Mouse (Mus musculus): ENCODE measurements at regions not wholly inside any gene's neighbourhood (a gene's known extent, or its start where the extent isn't known, plus 50 kb on each side); places are given as distances from the start of the nearest gene placed in this dataset.

DNA sequence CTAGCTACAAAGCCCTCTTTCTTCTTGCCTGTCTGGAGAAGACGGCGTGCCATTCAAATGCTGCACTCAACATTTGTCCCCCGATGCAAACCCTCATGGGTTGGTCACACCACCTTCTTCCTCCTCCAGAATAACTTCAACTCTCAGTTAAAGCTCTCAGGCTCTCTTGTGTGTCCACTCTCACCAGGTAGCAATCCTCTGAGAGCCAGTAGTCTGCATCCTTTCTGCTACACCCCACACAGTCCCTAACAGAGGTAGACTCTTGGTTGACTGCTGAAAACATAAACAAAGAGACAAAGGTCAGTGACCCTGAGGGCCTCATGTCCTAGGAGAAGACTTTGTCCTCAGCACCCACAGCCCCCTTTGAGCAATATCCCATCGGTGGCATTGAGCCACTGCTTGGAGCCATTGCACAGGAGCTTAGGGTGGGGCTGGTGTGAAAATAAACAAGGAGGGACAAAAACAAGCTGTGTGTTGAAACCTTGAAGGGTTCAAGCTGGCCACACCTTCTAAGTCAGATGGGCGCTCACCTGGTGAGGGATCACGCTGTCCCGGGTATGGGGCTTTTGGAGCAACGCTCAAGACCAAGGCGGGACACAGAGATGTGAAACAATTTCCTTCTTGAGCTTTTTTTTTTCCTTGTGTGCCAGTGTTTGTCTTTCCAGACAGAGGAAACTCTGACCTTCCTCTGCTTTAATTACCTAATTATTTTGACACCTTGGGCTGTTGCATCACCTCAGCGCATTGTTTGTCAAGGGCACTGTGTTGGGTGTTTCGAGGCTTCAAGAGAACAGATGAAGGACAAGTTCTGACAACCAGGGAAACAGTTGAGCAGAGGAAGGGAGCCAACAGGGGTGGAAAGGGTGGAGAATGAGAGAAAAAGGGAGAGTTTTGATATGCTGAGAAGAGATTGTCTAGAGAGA, 101.4 kb upstream of the Bcl6 start:
- Histone ChIP-seq H3K27ac (no peak overlapping the region), H3K9me3 (replicated peaks) (no peaks in the 10 kb centered on the region), H3K27me3 (ENCODE audit: low read depth, poor library complexity, severe bottlenecking) (no peaks in the 10 kb centered on the region), H3K4me1 (no peaks in the 10 kb centered on the region), H3K4me3 (no peak overlapping the region), H3K36me3 (no peaks in the 10 kb centered on the region)
- peak; percentile 12 for DNase-seq (ENCODE audit: low spot score)
- 88% methylated on average over 11 of the region's 11 CpGs for WGBS

DNA sequence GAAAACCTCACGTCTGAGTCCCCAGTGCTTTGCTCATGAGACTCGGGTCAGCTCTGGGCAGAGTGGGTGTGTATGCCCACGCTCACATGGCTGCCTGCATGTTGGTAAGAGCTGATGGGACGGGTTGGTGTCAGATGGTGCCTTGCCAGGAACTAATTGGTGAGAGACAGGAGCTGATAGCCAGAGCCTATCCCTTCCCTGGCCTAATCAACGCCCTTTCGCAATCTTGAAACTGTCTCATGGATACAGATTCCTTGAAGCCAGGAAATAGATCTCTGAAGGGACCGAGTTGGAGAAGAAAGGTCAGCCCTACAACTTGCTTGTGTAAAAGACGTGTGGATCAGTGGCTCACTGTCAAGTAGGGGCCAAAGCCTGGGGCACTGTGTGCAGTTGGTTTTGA, 95.3 kb upstream of the Bcl6 start:
- Histone ChIP-seq H3K36me3 (no peaks in the 10 kb centered on the region), H3K4me1 (no peaks in the 10 kb centered on the region), H3K9me3 (replicated peaks) (no peaks in the 10 kb centered on the region), H3K27me3 (ENCODE audit: low read depth, poor library complexity, severe bottlenecking) (no peaks in the 10 kb centered on the region), H3K27ac (no peak overlapping the region), H3K4me3 (no peak overlapping the region)
- 86% methylated on average over 8 of the region's 8 CpGs for WGBS
- peak; percentile 15 for DNase-seq (ENCODE audit: low spot score)

DNA sequence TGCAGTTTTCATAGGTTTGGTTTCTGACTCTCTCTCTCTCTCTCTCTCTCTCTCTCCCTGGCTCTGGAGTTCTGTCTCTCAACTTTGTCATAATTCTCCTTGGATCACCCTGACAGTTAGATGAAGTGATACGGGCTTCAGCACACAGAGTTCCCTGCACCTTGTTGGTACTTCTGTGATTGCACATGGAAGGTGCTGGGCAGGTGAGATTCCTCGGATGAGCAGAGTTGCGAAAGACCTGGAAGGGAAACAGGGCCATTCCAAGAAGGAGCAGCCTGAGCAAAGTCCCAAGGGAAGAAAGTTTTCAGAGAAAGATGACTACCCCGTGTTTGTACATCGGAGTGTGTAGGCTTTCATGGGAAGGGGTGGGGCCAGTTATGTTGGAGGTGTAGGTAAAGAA, 91.8 kb upstream of the Bcl6 start:
- Histone ChIP-seq H3K27ac (no peak overlapping the region), H3K9me3 (replicated peaks) (no peaks in the 10 kb centered on the region), H3K36me3 (no peaks in the 10 kb centered on the region), H3K4me3 (no peak overlapping the region), H3K27me3 (ENCODE audit: low read depth, poor library complexity, severe bottlenecking) (no peaks in the 10 kb centered on the region), H3K4me1 (no peaks in the 10 kb centered on the region)
- DNase-seq (ENCODE audit: low spot score) = peak; percentile 10
- 92% methylated on average over 5 of the region's 5 CpGs for WGBS

DNA sequence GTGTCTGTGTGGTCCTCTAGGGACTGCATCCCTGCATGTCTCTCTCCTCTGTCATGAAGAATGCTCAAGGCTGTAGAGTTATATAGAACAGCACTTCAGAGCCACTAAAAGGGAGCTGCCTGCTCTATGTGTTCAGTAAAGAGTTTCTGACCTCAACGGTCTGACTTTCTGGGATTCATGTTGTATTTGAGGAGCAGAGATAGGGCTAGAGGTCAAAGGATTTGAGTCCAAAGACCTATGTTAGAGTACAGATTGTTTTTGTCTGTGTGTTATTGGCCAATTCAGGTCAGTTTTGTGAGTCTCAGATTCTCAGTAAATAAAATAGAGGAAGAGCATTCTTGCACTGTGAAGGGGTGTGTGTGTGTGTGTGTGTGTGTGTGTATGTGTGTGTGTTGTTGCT, 90.0 kb upstream of the Bcl6 start:
- no peaks in the 10 kb centered on the region for H3K36me3 ChIP-seq
- no peaks in the 10 kb centered on the region for H3K9me3 ChIP-seq (replicated peaks)
- no peak overlapping the region for H3K4me3 ChIP-seq
- no peak overlapping the region for H3K27ac ChIP-seq
- no peaks in the 10 kb centered on the region for H3K27me3 ChIP-seq (ENCODE audit: low read depth, poor library complexity, severe bottlenecking)
- 87% methylated on average over 1 of the region's 1 CpGs for WGBS
- no peak for DNase-seq (ENCODE audit: low spot score)
- H3K4me1 ChIP-seq = no peaks in the 10 kb centered on the region

DNA sequence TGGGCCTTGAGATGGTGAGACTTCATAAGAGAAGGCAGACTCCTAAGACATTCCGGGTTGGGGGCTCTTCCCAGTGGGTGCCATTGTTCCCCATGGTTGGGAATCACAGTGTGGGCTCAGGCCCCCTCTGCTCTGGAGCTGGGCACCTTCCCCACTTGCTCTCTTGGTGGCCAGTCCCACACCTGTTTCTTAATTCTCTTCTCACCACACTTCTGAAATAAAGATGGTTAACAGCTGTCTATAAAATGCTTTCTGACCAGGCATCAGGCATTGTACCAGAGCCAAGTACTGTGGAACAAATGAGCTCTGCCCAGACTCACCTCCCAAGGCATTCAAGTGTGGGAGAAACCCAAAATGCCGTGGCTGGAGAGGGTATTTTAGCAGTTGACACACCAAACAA, 88.8 kb upstream of the Bcl6 start:
- H3K9me3 ChIP-seq (replicated peaks) = no peaks in the 10 kb centered on the region
- H3K4me3 ChIP-seq = no peak overlapping the region
- no peaks in the 10 kb centered on the region for H3K36me3 ChIP-seq
- H3K4me1 ChIP-seq = no peaks in the 10 kb centered on the region
- 81% methylated on average over 2 of the region's 2 CpGs for WGBS
- H3K27me3 ChIP-seq (ENCODE audit: low read depth, poor library complexity, severe bottlenecking) = no peaks in the 10 kb centered on the region
- no peak overlapping the region for H3K27ac ChIP-seq
- no peak for DNase-seq (ENCODE audit: low spot score)

DNA sequence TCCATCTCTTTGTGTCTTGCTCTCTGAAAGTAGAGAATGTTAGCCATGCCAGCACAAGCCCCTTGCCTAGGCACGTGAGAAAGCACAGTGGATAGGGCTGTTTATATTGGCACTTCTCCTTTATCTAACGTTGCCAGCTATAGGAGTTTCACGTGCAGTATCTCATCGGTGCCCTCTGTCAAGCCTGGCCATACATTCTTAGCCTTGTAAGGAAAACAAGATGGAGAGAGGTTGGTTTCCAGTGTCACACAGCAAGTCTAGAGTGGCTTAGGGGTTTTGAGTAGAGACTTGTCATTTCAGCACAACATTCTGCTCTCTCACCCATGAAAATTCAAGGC, 88.1 kb upstream of the Bcl6 start:
- no peaks in the 10 kb centered on the region for H3K27me3 ChIP-seq (ENCODE audit: low read depth, poor library complexity, severe bottlenecking)
- WGBS = 91% methylated on average over 4 of the region's 4 CpGs
- DNase-seq (ENCODE audit: low spot score) = no peak
- H3K4me3 ChIP-seq = no peak overlapping the region
- no peak overlapping the region for H3K27ac ChIP-seq
- no peaks in the 10 kb centered on the region for H3K36me3 ChIP-seq
- no peaks in the 10 kb centered on the region for H3K9me3 ChIP-seq (replicated peaks)
- H3K4me1 ChIP-seq = no peaks in the 10 kb centered on the region

DNA sequence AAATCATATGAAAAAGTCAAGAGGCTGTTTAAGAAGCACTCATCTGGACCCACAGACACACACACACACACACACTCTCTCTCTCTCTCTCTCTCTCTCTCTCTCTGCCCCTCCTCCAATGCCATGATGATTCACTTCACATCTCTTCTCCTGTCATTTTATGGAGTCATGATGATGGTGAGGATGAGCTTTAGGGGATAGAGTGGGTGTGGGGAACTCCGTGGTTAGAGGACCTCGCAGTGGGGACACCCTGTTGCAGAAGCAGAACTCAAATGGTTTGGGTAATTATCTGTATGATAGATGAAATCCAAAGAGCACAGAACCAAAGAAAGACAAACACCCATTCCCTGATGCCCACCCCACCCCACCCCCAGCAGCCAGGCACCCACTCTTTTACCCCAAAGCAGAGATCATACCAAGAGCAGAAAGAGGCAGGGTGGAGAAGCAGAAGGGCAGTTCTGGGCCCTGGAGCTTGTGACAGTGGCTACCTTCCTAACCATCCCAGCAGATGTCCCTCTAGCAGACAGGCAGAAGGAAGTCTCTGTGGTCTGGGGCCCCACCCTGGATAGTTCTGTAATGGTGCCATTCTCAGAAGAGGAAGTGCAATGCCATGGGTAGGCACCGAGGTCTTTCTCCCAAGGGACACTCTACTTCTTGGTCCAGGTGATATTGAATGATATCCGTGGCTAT, 87.6 kb upstream of the Bcl6 start:
- Histone ChIP-seq H3K4me1 (no peaks in the 10 kb centered on the region), H3K9me3 (replicated peaks) (no peaks in the 10 kb centered on the region), H3K4me3 (no peak overlapping the region), H3K27ac (no peak overlapping the region), H3K27me3 (ENCODE audit: low read depth, poor library complexity, severe bottlenecking) (no peaks in the 10 kb centered on the region), H3K36me3 (no peaks in the 10 kb centered on the region)
- no peak for DNase-seq (ENCODE audit: low spot score)
- 93% methylated on average over 4 of the region's 4 CpGs for WGBS

DNA sequence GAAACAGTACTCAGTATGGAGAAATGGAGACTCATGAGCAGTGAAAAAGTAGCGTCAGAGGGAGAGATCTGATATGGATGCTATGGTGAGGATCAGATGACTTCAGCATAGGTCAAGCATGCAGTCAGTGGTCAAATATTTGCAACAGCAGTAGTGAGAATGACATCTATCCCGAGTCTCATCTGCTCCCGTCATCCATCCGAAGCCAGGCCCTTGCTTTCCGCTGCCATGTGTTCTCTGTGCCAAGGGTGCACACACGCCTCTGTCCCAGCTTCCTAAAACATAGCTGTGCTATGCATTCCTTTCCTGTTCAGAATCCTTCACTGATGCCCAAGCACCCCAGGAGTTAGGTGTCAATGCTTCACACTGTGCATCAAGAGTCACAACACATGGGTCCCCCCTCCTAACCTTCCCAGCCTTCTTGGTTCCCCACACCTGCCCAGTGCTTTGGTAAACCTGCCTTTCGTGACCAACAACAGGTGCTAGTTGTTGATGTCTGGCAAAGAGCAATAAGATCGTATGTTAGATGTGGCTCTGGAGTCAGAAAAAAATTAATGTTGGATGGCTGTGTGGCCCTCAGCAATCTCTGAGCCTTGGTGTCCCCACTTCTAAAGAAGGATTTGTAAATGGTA, 85.1 kb upstream of the Bcl6 start:
- Histone ChIP-seq H3K27me3 (ENCODE audit: low read depth, poor library complexity, severe bottlenecking) (no peaks in the 10 kb centered on the region), H3K4me1 (no peaks in the 10 kb centered on the region), H3K27ac (no peak overlapping the region), H3K9me3 (replicated peaks) (no peaks in the 10 kb centered on the region), H3K4me3 (no peak overlapping the region), H3K36me3 (no peaks in the 10 kb centered on the region)
- no peak for DNase-seq (ENCODE audit: low spot score)
- WGBS = 91% methylated on average over 8 of the region's 8 CpGs

DNA sequence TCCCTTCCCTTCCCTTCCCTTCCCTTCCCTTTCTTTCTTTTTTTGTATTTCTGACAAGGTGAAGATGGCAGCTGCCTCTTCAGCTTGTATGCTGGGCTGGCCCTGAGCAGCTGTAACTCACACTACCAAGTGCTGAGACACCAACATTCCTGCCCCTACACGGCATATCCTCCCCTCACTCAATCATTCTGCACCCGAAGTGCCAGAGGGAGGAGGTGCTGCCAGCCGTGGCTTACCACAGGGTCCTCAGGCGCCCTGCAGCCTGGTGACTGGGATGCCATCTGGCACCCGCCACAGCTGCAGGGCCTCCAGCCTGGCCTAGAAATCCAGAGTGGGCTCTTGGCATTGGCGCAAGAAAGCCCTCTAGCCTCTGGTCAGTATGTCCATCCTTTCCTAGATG, 84.4 kb upstream of the Bcl6 start:
- no peak overlapping the region for H3K4me3 ChIP-seq
- 71% methylated on average over 6 of the region's 6 CpGs for WGBS
- no peaks in the 10 kb centered on the region for H3K9me3 ChIP-seq (replicated peaks)
- DNase-seq (ENCODE audit: low spot score) = no peak
- no peak overlapping the region for H3K27ac ChIP-seq
- no peaks in the 10 kb centered on the region for H3K4me1 ChIP-seq
- H3K36me3 ChIP-seq = no peaks in the 10 kb centered on the region
- no peaks in the 10 kb centered on the region for H3K27me3 ChIP-seq (ENCODE audit: low read depth, poor library complexity, severe bottlenecking)

DNA sequence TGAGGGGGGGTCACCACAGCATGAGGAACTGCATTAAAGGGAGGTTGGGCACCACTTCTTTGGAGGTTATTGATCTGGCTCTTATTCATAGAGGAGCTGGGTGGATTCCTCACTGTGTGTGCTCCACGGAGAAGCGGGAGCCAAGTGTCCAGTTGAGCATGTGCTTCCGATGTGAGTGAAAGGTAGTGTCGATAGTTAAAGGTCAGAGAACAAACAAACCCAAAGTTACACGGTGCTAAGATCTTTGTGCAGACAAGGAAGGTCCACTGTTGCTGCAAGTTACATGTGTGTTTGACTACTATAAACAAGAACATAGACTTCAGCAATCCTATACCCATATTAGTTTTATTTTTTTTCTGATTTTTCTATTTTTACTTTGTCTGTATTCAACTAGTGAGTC, 80.8 kb upstream of the Bcl6 start:
- Histone ChIP-seq H3K36me3 (no peaks in the 10 kb centered on the region), H3K9me3 (replicated peaks) (no peaks in the 10 kb centered on the region), H3K27ac (no peak overlapping the region), H3K4me1 (no peaks in the 10 kb centered on the region), H3K4me3 (no peak overlapping the region), H3K27me3 (ENCODE audit: low read depth, poor library complexity, severe bottlenecking) (no peaks in the 10 kb centered on the region)
- no peak for DNase-seq (ENCODE audit: low spot score)
- WGBS = 95% methylated on average over 5 of the region's 5 CpGs

DNA sequence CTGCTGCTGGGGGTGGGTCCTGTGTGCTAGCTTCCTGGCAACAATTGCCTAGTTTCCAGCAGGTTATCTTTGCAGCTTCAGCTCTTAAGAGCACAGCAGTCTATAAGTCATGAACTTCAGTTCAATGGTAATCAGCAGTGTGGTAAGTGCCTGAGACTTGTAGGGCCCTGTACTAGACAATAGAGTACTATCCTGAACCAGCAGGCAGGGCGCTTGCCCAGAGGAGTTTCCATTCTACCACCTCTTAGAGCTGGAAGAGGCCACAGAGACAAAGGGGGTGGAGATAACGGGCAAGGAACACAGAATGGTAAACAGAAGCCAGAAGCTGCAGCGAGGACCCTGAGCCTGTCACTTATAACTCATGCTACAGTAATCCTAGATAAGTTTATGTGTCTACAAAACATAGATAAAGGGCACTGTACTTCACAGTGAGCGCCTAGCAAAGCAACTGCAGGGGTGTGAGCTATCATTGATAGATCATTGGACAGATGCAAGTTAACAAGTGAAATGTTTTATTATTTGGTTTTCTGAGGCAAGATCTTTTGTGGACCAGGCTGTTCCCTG, 79.7 kb upstream of the Bcl6 start:
- Histone ChIP-seq H3K36me3 (no peaks in the 10 kb centered on the region), H3K4me1 (no peaks in the 10 kb centered on the region), H3K27ac (no peak overlapping the region), H3K4me3 (no peak overlapping the region), H3K9me3 (replicated peaks) (no peaks in the 10 kb centered on the region), H3K27me3 (ENCODE audit: low read depth, poor library complexity, severe bottlenecking) (no peaks in the 10 kb centered on the region)
- no peak for DNase-seq (ENCODE audit: low spot score)
- WGBS = 74% methylated on average over 4 of the region's 4 CpGs

DNA sequence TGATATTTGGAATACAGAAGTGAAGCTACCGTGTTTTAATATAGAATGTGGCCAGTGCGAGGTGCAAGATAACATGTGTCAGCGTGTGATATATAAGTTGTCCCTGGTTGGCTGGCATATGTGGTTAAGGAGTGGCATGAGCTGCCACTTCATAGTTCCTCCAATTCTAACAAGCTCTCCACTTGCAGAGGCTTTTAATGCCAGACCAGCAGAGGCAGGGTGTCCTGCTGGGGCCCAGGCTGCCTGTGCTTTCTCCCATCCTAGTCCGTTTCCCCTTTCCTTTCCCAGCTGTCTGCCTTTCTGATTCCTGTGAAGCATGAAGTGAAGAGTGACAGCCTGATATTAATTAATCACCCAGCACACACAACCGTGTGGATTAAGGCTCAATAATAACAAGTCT, 73.7 kb upstream of the Bcl6 start:
- no peak for DNase-seq (ENCODE audit: low spot score)
- no peak overlapping the region for H3K27ac ChIP-seq
- no peaks in the 10 kb centered on the region for H3K9me3 ChIP-seq (replicated peaks)
- WGBS = 73% methylated on average over 5 of the region's 5 CpGs
- no peaks in the 10 kb centered on the region for H3K36me3 ChIP-seq
- H3K4me3 ChIP-seq = no peak overlapping the region
- H3K27me3 ChIP-seq (ENCODE audit: low read depth, poor library complexity, severe bottlenecking) = no peaks in the 10 kb centered on the region
- peaks cover 12% of the 10 kb centered on the region for H3K4me1 ChIP-seq

DNA sequence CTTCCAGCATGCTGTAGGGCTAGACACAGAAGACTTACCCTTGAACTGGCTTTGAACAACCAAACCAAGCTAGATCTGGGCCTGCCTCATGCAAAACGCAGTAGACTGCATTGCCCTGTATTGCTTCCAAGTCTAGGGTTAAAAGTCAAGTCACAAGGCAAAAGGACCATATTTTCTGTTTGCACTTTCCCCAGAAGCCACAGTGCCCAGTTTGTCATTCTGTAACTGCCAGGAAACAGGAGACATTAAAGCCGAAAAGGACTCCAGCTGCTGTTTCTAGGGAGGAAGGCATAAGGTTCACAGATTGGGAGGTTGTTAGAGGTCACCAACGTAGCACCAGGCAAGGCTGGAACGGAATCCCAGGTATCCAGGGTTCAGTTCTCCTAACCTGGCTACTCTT, 72.8 kb upstream of the Bcl6 start:
- Histone ChIP-seq H3K36me3 (no peaks in the 10 kb centered on the region), H3K4me3 (no peak overlapping the region), H3K27ac (no peak overlapping the region), H3K9me3 (replicated peaks) (no peaks in the 10 kb centered on the region), H3K27me3 (ENCODE audit: low read depth, poor library complexity, severe bottlenecking) (no peaks in the 10 kb centered on the region), H3K4me1 (peaks cover 20% of the 10 kb centered on the region)
- 49% methylated on average over 4 of the region's 4 CpGs for WGBS
- DNase-seq (ENCODE audit: low spot score) = no peak
